Mouse (Mus musculus) kidney, embryonic 14.5 days (tissue): ENCODE data around the gene Gm16429. TPM values are rescaled to one million over a fixed set of nuclear protein-coding genes. Genes with fewer than 3 reads are reported as not detected.
"Not testable (repeated sequence)": the region's sequence is repeated elsewhere in the genome, so short reads cannot be mapped to it uniquely, and the experiment has no call there.

Experiments
- ATAC-seq: fragments of 200-750 bp; cut with Nextera tagmentation; 2 replicates; pipeline ENCODE4 v1.8.0; 2017; ENCODE audit warnings: moderate number of reproducible peaks, mild to moderate bottlenecking, moderate TSS enrichment, moderate library complexity; ENCODE audit not compliant: low FRiP score, low TSS enrichment
- H3K27ac ChIP-seq: fragments of 300-500 bp; sonication (generic); 2 replicates; pipeline ENCODE4 v1.5.1; 2014; ENCODE audit warnings: low read depth, mild to moderate bottlenecking, low read length, moderate library complexity, mixed read lengths
- H3K27me3 ChIP-seq: fragments of 300-500 bp; sonication (generic); 2 replicates; pipeline ENCODE4 v1.6.1; 2014; ENCODE audit warnings: mild to moderate bottlenecking, low read length; ENCODE audit not compliant: control insufficient read depth, insufficient read depth
- H3K36me3 ChIP-seq: fragments of 300-500 bp; sonication (generic); 2 replicates; pipeline ENCODE4 v1.6.1; 2014; ENCODE audit warnings: low read length, mixed read lengths; ENCODE audit not compliant: control insufficient read depth, insufficient read depth
- H3K4me1 ChIP-seq: fragments of 300-500 bp; sonication (generic); 2 replicates; pipeline ENCODE4 v1.6.1; 2014; ENCODE audit warnings: low read length, mixed read lengths; ENCODE audit not compliant: control insufficient read depth, insufficient read depth
- H3K4me2 ChIP-seq: fragments of 300-500 bp; sonication (generic); replicated peaks from 2 replicates; pipeline ENCODE4 v1.6.1; 2014; ENCODE audit warnings: low read depth, mild to moderate bottlenecking, low read length
- H3K4me3 ChIP-seq: fragments of 300-500 bp; sonication (generic); 2 replicates; pipeline ENCODE4 v1.5.1; 2014; ENCODE audit warnings: mild to moderate bottlenecking, low read length
- H3K9ac ChIP-seq: fragments of 300-500 bp; sonication (generic); 2 replicates; pipeline ENCODE4 v1.6.1; 2014; ENCODE audit warnings: low read depth, mild to moderate bottlenecking, low read length, moderate library complexity
- H3K9me3 ChIP-seq: fragments of 300-500 bp; sonication (generic); 2 replicates; pipeline ENCODE4 v1.6.1; 2016; ENCODE audit warnings: low read length; ENCODE audit not compliant: control insufficient read depth
- WGBS: fragments of 180-500 bp; shearing (Covaris S2); extraction: QIAGEN DNeasy Blood & Tissue Kit; methylation state at CpG from one replicate; pipeline ENCODE4 v1.1.7; 2014; 5-methylcytosine and 5-hydroxymethylcytosine counted together
- polyA plus RNA-seq: library from polyadenylated mRNA; unstranded; fragments of >200 nt; fragmentation: Nextera tagmentation; extraction: Ambion mirVana; gene quantifications from 2 replicates; pipeline ENCODE4 v1.2.1, GENCODE M21; 2014

Gene Gm16429
- not detected in 2 replicates for polyA plus RNA-seq

DNA sequence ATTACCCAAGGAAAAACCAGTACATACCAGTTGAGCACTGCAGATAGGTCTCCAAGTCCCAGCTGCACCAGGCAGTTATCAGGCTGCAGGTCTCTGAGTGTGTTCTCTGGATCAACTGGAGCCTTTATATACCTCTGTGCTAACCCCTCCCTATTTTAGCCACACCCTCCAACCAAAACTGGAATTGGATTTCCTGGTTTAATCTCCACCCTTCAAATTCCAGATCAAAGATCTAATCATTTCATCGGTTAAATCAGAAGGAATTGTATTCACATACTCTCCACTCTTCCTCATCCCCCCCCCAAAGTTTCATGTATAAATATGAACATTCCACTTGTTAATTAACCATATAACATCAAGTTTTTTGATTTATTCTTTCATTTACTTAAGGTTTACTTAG is at the start of gene Gm16429:
Gm16429 (minus strand) TSS at position 101 of the 400 bp plus-strand sequence.
- H3K9me3 ChIP-seq, H3K36me3 ChIP-seq, H3K4me3 ChIP-seq, H3K27me3 ChIP-seq, H3K4me2 ChIP-seq, H3K9ac ChIP-seq, H3K27ac ChIP-seq, H3K4me1 ChIP-seq, ATAC-seq: not testable (repeated sequence)
- no CpG with 5 or more reads among the region's 1 CpGs for WGBS

Other genes with a start within 250 kb of the Gm16429 start
- not detected in 2 replicates for gene Gm7792, start 85.3 kb downstream of the Gm16429 start, polyA plus RNA-seq
- gene BC061212, start 141.5 kb upstream of the Gm16429 start, polyA plus RNA-seq = not detected in 2 replicates
- not detected in 2 replicates for gene Gm6351, start 147.3 kb upstream of the Gm16429 start, polyA plus RNA-seq